Mouse (Mus musculus): Measurements from ENCODE around the gene Hist2h4. TPM values are rescaled to one million over a fixed set of nuclear protein-coding genes. Genes with fewer than 3 reads are reported as not detected.
"Not testable (repeated sequence)": the region's sequence is repeated elsewhere in the genome, so short reads cannot be mapped to it uniquely, and the experiment has no call there.

The Hist2h4 gene
- polyA plus RNA-seq, 1 experiment: 101 TPM

DNA sequence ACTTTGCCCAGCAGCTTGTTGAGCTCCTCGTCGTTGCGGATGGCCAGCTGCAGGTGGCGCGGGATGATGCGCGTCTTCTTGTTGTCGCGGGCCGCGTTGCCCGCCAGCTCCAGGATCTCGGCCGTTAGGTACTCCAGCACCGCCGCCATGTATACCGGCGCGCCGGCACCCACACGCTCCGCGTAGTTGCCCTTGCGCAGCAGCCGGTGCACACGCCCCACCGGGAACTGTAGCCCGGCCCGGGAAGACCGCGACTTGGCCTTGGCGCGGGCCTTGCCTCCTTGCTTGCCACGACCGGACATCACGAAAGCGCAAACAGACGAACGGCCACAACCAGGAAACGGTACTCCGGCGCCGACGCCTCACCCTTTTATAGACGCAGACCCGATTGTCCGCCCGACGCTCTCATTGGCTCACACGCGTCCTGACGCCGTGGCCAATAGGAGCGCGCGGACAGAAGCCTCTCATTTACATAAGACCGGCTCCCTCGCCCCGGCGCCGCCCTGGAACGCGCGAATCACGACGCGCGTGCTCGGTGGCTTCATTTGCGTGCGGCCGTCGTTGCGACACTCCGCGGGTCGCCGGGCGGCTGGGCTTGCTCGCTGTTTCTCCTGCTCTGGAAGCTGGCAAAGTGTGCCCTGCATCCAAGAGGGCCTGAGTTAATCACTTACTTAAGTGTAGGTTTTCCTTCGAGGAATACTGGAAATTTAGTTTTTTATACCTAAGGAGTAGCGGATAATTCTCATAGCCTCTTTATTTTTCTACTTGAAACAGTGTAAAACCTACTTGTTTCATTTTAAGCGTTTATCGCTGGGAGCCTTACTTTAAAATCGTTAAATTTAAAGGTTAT, 22.9 kb downstream of the Hist2h4 start, which contains the start of gene Hist2h2aa2:
Gene Hist2h2aa2 (minus strand): TSS at position 328 of the 850 bp plus-strand sequence.
- DNase-seq: peak; percentile 93
- not testable (repeated sequence) for H3K36me3 ChIP-seq (ENCODE audit: control insufficient read depth, insufficient read depth, low read length); H3K27me3 ChIP-seq (ENCODE audit: control insufficient read depth, insufficient read depth, low read length)
- peak; percentile 53 for TF ChIP-seq POLR2A (IDR thresholded peaks at IDR 0.05; ENCODE audit: control insufficient read depth, extremely low read depth, insufficient read depth, low read length, poor library complexity)
- Histone ChIP-seq H3K27ac (ENCODE audit: control insufficient read depth, insufficient read depth, low read length) (peak within 1 kb of the TSS; percentile 91), H3K4me1 (replicated peaks; ENCODE audit: control insufficient read depth, insufficient read depth, low read length) (peaks cover 13% of the 10 kb centered on the region), H3K4me3 (ENCODE audit: control insufficient read depth, insufficient read depth, low read length) (peak within 1 kb of the TSS; percentile 68)
- WGBS: 3% methylated on average over 38 of the region's 85 CpGs

DNA sequence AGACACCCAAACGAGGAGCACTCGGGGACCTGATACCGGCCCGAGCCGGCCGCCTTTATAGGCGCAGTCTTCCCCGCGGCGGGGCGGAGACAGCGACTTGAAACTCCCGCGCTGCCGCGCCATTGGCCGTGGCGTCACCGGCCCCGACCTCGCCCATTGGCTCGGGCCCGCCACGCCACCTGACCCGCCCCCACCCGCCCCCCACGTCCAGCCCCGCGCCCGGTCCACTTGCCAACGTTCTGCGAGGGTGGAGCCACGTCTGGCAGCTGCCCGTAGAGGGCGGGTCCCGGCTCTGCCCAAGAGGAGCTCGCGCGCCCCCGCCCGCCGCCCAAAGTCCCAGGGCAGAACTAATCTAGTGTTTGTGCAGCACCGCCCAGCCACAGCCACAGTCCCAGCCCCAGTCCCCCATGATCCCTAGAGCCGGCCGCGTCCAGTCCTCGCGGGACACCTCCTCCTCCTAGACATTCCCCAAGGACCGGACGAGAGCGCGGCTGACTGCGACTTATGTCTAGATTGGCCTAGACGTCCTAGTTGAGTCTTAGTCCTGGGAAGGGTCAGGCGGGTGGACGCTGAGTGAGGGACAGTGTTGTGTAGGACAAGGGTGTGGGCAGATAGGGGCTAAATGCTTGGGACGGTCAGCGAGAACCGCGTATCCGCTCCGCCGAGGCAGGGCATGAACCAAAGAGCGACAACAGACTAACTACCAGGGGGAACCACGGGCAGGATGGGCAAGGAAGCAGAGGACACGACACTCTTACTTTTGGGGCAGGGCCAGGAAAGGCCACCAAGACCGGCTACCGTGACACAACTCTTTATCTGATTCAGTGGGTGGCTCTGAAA, 23.9 kb downstream of the Hist2h4 start, which contains the start of gene Hist2h3c2:
Gene Hist2h3c2 (minus strand): TSS at position 174 of the 840 bp plus-strand sequence.
- peak within 1 kb of the TSS; percentile 91 for H3K27ac ChIP-seq (ENCODE audit: control insufficient read depth, insufficient read depth, low read length)
- peaks cover 11% of the 10 kb centered on the region for H3K4me1 ChIP-seq (replicated peaks; ENCODE audit: control insufficient read depth, insufficient read depth, low read length)
- H3K4me3 ChIP-seq (ENCODE audit: control insufficient read depth, insufficient read depth, low read length): peak within 1 kb of the TSS; percentile 68
- DNase-seq; H3K27me3 ChIP-seq (ENCODE audit: control insufficient read depth, insufficient read depth, low read length); H3K36me3 ChIP-seq (ENCODE audit: control insufficient read depth, insufficient read depth, low read length): not testable (repeated sequence)
- whole genome bisulfite sequencing: 2% methylated on average over 15 of the region's 68 CpGs

DNA sequence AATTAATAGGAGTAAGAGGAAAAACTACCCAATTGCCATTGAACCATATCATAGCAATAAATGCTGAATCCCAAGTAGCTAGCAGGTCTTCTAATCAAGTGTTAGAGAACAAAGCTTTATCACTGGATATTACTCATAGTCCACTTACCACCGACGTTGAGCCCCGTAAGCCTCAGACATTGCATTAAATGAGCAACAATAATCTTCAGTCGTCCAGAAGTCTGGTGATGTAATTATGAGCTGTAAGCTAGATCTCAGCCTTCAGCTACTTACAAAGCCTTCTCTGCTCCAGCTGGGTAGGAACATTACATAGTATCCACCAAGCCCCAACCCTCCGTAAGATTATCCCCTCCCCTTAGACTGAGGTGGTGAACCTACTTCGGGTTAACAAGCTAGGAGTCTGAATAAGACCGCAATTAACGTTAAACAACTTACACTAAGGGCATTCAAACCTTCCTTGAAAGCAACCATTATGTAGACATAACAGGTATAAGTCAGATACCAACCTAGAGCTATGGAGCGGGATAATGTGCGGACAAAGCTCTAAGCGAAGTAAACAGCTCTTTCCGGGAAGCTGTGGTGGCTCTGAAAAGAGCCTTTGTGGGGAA, 25.1 kb downstream of the Hist2h4 start:
- Histone ChIP-seq H3K36me3 (ENCODE audit: control insufficient read depth, insufficient read depth, low read length) (no peaks in the 10 kb centered on the region), H3K4me1 (replicated peaks; ENCODE audit: control insufficient read depth, insufficient read depth, low read length) (peaks cover 7% of the 10 kb centered on the region), H3K27ac (ENCODE audit: control insufficient read depth, insufficient read depth, low read length) (peak overlapping the region; percentile 62), H3K27me3 (ENCODE audit: control insufficient read depth, insufficient read depth, low read length) (no peaks in the 10 kb centered on the region), H3K4me3 (ENCODE audit: control insufficient read depth, insufficient read depth, low read length) (peak overlapping the region; percentile 45)
- 6% methylated on average over 12 of the region's 12 CpGs for WGBS
- DNase-seq: no peak
- no peak for TF ChIP-seq POLR2A (IDR thresholded peaks at IDR 0.05; ENCODE audit: control insufficient read depth, extremely low read depth, insufficient read depth, low read length, poor library complexity)
- TF ChIP-seq CTCF (IDR thresholded peaks at IDR 0.05; ENCODE audit: borderline replicate concordance, control insufficient read depth, extremely low read depth, insufficient read depth, low read length, poor library complexity): no peak

DNA sequence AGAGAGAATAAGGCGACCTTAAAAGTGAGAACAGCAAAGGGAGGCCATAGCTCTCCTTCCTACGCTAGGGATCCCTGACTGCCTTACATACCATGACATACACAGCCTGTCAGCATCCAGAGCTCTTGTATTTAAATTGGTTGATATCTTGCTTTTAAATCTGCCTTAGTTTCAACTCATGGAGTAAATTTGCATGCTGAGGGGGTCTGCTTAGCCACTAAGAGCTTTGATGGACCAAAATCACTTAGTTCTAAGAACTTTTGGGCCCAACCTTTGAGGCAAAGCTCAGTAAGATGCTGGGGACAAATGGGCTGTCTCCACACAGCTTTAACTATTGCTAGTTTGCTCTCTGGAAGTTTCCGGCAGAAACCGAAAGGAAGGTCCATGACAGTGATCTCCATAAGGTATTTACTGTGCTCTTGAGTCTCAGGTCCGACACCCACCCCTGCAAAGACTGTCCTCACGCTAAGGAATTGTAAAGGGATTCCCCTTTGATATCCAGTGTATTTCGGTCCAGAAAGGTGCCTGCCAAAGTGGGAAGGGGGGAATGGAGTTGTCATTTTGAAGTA, 25.7 kb downstream of the Hist2h4 start:
- Histone ChIP-seq H3K4me1 (replicated peaks; ENCODE audit: control insufficient read depth, insufficient read depth, low read length) (peaks cover 6% of the 10 kb centered on the region), H3K4me3 (ENCODE audit: control insufficient read depth, insufficient read depth, low read length) (peak overlapping the region; percentile 26), H3K27ac (ENCODE audit: control insufficient read depth, insufficient read depth, low read length) (0 out of 2 replicates have a peak overlapping the region, but pooled peaks have one; percentile 31), H3K36me3 (ENCODE audit: control insufficient read depth, insufficient read depth, low read length) (no peaks in the 10 kb centered on the region), H3K27me3 (ENCODE audit: control insufficient read depth, insufficient read depth, low read length) (no peaks in the 10 kb centered on the region)
- no peak for DNase-seq
- TF ChIP-seq POLR2A (IDR thresholded peaks at IDR 0.05; ENCODE audit: control insufficient read depth, extremely low read depth, insufficient read depth, low read length, poor library complexity): no peak
- no peak for TF ChIP-seq CTCF (IDR thresholded peaks at IDR 0.05; ENCODE audit: borderline replicate concordance, control insufficient read depth, extremely low read depth, insufficient read depth, low read length, poor library complexity)
- WGBS: 60% methylated on average over 7 of the region's 7 CpGs

DNA sequence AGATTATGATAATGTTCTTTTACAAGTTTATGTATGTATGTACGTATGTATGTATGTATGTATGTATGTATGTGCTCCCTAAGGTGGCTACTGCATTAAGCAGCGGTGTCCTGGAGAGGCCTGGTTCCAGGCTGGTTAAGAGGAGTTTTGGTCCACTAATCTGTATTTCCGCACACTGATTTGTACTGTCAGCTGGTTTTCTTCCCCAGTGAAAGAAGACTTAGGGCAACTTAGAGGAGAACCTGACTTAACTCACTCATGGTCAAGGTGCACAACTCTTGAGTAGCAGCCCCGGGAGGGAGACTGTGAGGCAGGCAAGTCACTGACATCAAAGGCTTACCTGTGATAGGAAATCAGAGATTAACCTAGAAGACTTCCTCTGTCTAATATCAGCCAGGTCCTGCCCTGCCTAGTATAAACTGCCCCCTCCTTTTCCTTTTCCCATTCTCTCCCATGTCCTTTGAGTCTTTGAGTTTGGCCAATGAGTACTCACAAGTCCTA, 26.2 kb downstream of the Hist2h4 start:
- Histone ChIP-seq H3K36me3 (ENCODE audit: control insufficient read depth, insufficient read depth, low read length) (no peaks in the 10 kb centered on the region), H3K4me1 (replicated peaks; ENCODE audit: control insufficient read depth, insufficient read depth, low read length) (peaks cover 3% of the 10 kb centered on the region; the same call in 1 of the 2 replicates), H3K27ac (ENCODE audit: control insufficient read depth, insufficient read depth, low read length) (no peak overlapping the region), H3K27me3 (ENCODE audit: control insufficient read depth, insufficient read depth, low read length) (no peaks in the 10 kb centered on the region), H3K4me3 (ENCODE audit: control insufficient read depth, insufficient read depth, low read length) (no peak overlapping the region)
- no peak for TF ChIP-seq CTCF (IDR thresholded peaks at IDR 0.05; ENCODE audit: borderline replicate concordance, control insufficient read depth, extremely low read depth, insufficient read depth, low read length, poor library complexity)
- no peak for TF ChIP-seq POLR2A (IDR thresholded peaks at IDR 0.05; ENCODE audit: control insufficient read depth, extremely low read depth, insufficient read depth, low read length, poor library complexity)
- no peak for DNase-seq
- 80% methylated on average over 4 of the region's 4 CpGs for WGBS

DNA sequence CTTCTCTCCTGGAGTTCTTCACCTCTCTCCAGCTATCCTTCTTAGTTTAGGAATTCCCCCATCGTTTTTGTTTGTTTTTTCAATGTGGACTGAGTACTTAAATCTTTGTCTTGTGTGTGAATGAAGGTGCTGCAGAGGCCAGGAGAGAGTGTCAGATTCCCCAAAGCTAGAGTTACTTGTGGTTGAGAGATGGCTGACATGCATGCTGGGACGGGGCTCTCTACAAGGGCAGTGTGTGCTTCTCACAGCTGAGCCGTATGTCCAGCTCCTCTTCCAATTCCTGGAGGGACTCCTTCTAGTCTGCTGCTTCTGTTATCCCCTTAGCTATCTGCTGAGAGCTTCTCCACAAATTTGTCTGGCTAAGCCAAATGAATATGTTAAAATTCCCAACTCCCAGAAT, 27.3 kb downstream of the Hist2h4 start:
- Histone ChIP-seq H3K4me1 (replicated peaks; ENCODE audit: control insufficient read depth, insufficient read depth, low read length) (peaks cover 3% of the 10 kb centered on the region; the same call in 1 of the 2 replicates), H3K36me3 (ENCODE audit: control insufficient read depth, insufficient read depth, low read length) (no peaks in the 10 kb centered on the region), H3K27me3 (ENCODE audit: control insufficient read depth, insufficient read depth, low read length) (no peaks in the 10 kb centered on the region), H3K27ac (ENCODE audit: control insufficient read depth, insufficient read depth, low read length) (no peak overlapping the region), H3K4me3 (ENCODE audit: control insufficient read depth, insufficient read depth, low read length) (no peak overlapping the region)
- TF ChIP-seq CTCF (IDR thresholded peaks at IDR 0.05; ENCODE audit: borderline replicate concordance, control insufficient read depth, extremely low read depth, insufficient read depth, low read length, poor library complexity): no peak
- TF ChIP-seq POLR2A (IDR thresholded peaks at IDR 0.05; ENCODE audit: control insufficient read depth, extremely low read depth, insufficient read depth, low read length, poor library complexity): no peak
- DNase-seq: no peak
- WGBS: 79% methylated on average over 3 of the region's 3 CpGs

All from thymus, adult 2 months (tissue).